Mouse (Mus musculus): Measurements from ENCODE around the gene Fev.

Fev gene

DNA sequence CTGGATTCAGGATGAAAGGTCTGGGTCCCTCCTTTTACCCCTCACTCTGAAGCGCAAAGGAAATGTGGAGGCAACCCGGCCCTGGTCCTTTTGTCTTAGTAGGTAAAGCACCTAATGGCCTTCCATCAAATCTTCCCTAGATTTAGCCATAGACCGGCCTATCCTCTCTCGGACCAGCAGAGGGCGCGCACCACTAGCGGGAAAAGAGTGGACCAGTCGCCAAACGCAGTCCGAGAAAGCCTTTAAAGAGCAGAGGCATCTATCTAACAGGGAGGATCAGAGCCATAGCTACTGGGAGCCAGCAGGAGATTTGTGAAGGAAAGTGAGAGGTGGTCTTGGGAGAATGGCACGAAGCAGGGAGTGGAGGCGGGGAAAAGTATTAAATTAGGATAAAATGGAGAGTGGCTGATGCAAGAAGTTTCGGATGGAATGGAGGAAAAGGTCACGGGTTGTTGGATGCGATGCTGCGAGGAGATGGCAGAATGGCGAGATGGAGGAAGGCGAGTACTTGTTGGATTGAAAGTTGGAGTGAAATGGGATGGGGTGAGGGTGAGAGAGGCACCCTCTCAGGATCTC, 4.3 kb downstream of the Fev start:
- DNase-seq (ENCODE audit: low spot score), result no peak

GRCm38 (mm10) chr1:74877199-74877598, 8.0 kb downstream of the Fev start:
- no peak for DNase-seq (ENCODE audit: low spot score)

- no peak for DNase-seq (ENCODE audit: low spot score)
Observed at GRCm38 (mm10) chr1:74872218-74872617, 13.0 kb downstream of the Fev start.

DNA sequence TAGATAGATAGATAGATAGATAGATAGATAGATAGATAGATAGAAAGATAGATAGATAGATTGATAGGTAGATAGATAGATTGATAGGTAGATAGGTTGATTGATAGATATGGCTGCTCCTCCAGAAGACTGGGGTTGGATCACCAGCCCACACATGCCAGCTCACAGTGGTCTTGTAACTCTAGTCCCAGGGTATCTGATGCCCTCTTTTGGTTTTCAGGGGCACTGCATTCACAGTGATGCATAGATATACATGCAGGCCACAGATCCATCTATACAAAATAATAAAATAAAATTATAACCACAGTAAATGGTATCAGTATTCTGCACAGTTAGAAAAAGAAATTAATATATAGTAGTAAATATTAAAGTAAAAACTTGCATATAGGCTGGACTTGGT, 23.4 kb downstream of the Fev start:
- no peak for DNase-seq (ENCODE audit: low spot score)

DNA sequence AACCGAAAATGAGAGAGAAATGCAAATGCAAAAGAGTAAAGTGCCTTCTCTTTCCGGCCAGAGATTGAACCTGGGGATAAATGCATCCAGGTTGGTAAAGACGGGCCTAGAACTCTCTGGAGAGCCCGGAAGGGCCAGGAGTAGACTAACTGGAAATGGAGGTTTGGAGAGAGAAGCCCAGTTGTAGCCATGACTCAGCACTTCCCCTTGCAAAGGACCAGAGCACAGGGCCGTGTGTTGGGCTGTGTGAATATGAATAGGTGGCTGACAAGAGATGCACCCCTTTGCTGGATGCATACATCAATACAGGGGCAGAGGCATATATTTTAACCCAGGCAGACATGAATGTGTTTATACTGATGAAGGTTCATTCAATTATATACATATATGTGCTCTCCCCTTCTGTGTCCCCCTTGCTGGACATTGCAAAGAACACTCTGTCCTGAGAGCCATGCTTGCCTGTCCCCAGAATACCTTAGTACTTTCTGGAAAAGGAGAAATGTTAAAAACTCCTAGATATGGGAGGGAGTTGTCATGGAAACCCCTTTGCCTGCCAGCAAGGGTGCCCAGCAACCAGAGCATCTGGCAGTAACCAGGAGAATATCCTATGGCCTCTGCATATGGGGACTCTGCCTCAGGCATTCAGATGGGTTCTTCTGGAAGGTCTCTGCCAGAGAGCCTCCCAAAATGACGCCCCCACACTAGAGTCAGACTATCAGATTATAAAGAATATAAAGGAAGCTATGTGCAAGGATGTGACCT, 25.8 kb downstream of the Fev start:
- no peak for DNase-seq (ENCODE audit: low spot score)

DNA sequence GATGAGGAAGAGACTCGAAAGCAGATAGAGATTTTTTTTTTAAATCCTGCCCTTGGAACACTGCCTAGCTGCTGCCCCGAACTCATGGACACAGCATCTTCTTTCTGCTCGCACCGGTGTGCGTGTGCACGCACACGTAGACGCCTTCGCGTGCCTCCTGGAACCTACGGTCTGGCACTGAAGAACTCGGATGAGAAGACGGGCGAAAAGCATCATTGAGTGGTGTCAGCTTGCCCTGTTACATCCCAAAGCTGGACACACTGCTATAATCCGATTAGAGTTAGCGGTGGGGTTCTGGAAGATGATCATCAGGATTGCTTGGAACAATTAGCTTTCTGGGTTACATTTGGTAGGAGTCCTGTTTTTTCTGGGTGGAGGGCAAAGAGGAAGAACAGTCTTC, 26.4 kb downstream of the Fev start:
- no peak for DNase-seq (ENCODE audit: low spot score)

GRCm38 (mm10) chr1:74858171-74858719, 27.0 kb downstream of the Fev start:
- DNase-seq (ENCODE audit: low spot score), result peak; percentile 81

DNA sequence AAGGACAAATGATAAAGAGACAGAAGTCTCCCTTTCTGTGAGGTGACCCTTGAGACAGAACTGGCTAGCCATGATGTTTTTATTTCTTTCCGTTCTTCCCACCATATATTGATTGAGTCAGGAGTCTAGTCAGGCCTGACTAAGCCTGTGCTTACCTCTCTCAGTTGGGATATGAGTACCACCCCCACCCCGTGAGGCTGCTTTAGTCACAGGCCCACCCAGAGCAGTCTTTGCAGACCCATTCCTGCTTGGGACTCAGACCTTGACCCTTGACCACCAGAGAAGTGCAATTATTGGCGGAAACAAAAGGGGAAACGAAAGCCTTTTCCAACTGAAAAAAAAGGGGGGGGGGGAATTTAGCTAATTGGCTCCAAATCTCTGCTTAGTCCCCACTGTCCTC, 27.5 kb downstream of the Fev start:
- no peak for DNase-seq (ENCODE audit: low spot score)

DNA sequence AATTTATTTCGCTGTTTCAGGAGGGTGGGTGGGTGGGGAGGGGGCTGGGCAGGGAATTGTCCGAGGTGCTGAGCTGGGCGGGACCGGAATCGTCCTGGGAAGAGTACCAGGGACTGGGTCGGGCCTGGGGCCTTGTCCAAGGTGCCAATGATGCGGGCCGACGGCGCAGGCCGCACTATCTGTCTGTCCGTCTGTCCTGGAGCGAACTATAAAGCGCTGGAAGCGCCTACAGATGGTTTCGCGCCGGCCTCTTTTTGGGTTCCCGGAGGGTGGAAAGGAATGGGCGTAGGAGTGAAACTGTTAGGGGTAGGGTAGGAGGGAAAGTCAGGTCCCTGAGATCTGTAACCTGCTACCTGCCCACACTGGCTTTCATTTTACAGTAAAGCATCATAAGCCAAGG, 28.0 kb downstream of the Fev start:
- no peak for DNase-seq (ENCODE audit: low spot score)

DNA sequence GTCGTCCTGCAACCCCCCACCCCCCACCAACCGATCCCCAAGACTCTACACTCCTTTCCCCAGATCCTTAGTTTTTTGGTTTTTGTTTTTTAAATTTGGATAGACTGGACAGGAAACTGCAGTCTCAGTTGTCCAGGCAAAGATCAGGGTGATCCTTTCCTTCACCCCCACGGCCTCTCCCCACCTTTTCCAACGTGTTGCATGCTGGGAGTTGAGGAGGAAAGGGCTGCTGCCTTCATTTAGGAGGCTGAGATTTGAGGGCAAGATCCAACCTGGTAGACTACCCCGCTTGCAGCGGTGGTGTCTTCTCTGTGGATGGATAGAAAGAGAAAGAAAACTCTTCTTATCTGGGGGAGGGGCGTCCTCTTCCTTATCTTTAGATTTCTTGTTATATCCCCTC, 28.4 kb downstream of the Fev start:
- DNase-seq (ENCODE audit: low spot score), result no peak

GRCm38 (mm10) chr1:74856439-74856720, 28.8 kb downstream of the Fev start:
- DNase-seq (ENCODE audit: low spot score), result no peak

GRCm38 (mm10) chr1:74855651-74856438, 29.4 kb downstream of the Fev start:
- no peak for DNase-seq (ENCODE audit: low spot score)

DNA sequence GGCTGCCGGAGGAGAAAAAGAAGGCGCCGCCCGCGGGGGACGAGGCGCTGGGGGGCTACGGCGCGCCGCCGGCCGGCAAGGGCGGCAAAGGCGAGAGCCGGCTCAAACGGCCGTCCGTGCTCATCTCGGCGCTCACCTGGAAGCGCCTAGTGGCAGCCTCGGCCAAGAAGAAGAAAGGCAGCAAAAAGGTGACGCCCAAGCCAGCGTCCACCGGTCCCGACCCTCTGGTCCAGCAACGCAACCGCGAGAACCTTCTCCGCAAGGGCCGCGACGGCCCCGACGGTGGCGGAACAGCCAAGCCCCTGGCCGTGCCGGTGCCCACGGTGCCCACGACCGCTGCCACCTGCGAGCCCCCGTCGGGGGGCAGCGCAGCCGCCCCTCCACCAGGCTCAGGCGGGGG, 30.1 kb downstream of the Fev start:
- no peak for DNase-seq (ENCODE audit: low spot score)

DNA sequence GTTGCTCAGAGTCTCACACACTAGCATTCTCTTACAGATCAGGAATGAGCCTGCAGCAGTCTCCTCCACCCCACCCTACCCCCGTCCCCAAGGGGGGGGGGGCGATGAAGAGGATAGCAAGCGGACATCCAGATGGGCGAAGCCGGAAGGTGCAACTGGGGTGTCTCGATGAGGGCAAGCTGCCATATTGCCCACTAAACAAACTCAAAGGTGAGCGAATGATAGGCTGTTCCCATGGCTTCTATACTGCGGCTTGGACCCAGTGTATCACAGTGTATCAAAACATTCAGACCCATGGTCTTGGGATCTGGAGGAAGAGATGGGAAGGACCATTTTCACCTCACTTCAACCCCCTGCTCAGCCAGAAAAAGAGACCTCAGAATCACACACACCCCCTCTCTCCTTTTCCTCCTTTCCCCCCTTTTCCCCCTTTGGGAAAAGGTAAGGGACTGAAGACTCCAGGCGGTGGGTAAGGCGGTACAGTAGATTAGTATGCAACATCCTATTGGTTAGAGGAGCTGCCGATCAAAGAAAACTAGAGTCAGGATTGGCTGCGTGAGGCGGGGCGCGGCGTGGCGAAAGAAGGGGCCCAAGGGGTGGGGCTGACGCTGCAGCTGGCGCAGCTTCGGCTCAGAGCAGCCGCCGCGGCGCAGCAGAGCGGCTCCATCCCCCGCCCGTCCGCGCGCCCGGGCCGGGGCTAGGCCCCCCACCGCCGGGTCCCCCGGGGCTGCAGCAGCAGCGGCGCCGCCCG, 30.7 kb downstream of the Fev start, which contains the start of gene Cdk5r2:
TSS of gene Cdk5r2 (plus strand) at position 629 of the 751 bp plus-strand sequence.
- peak; percentile 96 for DNase-seq (ENCODE audit: low spot score)

GRCm38 (mm10) chr1:74851001-74851775, 34.0 kb downstream of the Fev start:
- no peak for DNase-seq (ENCODE audit: low spot score)

- peak; percentile 79 for DNase-seq (ENCODE audit: low spot score)
Observed at GRCm38 (mm10) chr1:74850251-74850650, 35.0 kb downstream of the Fev start.

DNA sequence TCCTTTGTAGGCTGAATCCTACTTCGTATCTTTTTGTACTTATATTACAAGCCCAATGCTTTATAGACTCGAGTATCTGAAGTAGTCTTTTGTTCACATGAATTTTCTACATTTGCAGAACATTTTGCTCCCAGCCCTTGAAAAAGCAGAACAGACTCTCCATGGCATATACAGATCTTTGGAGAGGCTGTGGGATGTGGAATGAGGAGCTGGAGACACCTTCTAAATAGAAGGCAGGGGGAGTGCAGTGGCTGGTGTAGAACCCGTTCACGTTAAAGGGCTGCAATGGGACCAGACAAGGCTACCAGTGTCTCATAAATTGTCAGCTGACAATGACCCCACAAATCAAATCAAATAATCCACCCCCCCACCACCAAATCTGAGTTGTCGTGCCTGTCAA, 36.3 kb downstream of the Fev start:
- no peak for DNase-seq (ENCODE audit: low spot score)

GRCm38 (mm10) chr1:74846341-74846740, 38.9 kb downstream of the Fev start:
- DNase-seq (ENCODE audit: low spot score), result no peak

DNA sequence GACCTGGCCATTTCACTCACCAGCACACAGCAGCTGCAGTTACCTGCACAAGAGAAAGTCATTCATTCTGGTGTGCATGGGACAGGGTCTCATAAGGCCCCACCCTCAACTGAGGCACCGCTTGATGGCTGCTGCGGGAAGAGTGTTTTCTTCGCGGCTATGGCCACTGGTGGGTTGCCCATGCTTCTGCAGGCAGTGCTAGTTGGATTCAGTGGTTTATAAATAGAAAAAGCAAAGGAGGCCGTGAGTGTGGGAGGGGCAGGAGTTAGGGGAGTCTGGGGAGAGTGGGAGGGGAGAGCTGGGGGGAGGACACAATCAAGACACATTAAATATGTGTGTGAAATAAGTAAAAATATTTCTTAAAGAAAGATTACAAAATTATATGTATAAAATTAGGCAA, 42.1 kb downstream of the Fev start:
- no peak for DNase-seq (ENCODE audit: low spot score)

- DNase-seq (ENCODE audit: low spot score), result no peak
Observed at GRCm38 (mm10) chr1:74833255-74833654, 52.0 kb downstream of the Fev start.
